Mouse (Mus musculus) lung, postnatal 0 days (tissue): ENCODE data around the gene Dxo.

Experiments used
- CTCF ChIP-seq: IDR thresholded peaks from 2 replicates; pipeline ENCODE4 v1.5.1; 2016; ENCODE audit warnings: antibody characterized with exemption, mild to moderate bottlenecking
- EP300 ChIP-seq: IDR thresholded peaks from 2 replicates; pipeline ENCODE4 v1.6.1; 2016; ENCODE audit warnings: antibody characterized with exemption, mild to moderate bottlenecking, control low read depth

- no peak for TF ChIP-seq EP300
- TF ChIP-seq CTCF, result no peak
Observed at GRCm38 (mm10) chr17:34853511-34853910, 16.7 kb downstream of the Dxo start.
